Mouse (Mus musculus) hindbrain, embryonic 14.5 days (tissue): ENCODE data around the gene Ephb3. TPM values are rescaled to one million over a fixed set of nuclear protein-coding genes. Genes with fewer than 3 reads are reported as not detected.
A peak's percentile ranks its signal among the peaks of the same experiment; 100 is the strongest.

ENCODE experiments used
- ATAC-seq: fragments of 200-750 bp; cut with Nextera tagmentation; 2 replicates; pipeline ENCODE4 v1.8.0; 2017; ENCODE audit warnings: moderate number of reproducible peaks, mild to moderate bottlenecking, moderate TSS enrichment, moderate library complexity; ENCODE audit not compliant: low FRiP score
- DNase-seq: peaks from one replicate; pipeline ENCODE4 v3.0.0-alpha.2; 2015; ENCODE audit warnings: low spot score
- H3K27ac ChIP-seq: fragments of 300-500 bp; sonication (generic); 2 replicates; pipeline ENCODE4 v1.5.1; 2014; ENCODE audit warnings: mild to moderate bottlenecking, moderate library complexity
- H3K27me3 ChIP-seq: fragments of 300-500 bp; sonication (generic); 2 replicates; pipeline ENCODE4 v1.6.1; 2014; ENCODE audit warnings: mild to moderate bottlenecking, low read length, mixed read lengths; ENCODE audit not compliant: control insufficient read depth, insufficient read depth
- H3K36me3 ChIP-seq: fragments of 300-500 bp; sonication (generic); replicated peaks from 2 replicates; pipeline ENCODE4 v1.6.1; 2014; ENCODE audit not compliant: control insufficient read depth, insufficient read depth
- H3K4me1 ChIP-seq: fragments of 300-500 bp; sonication (generic); replicated peaks from 2 replicates; pipeline ENCODE4 v1.6.1; 2014; ENCODE audit warnings: antibody characterized with exemption, low read length, mixed read lengths; ENCODE audit not compliant: control insufficient read depth, insufficient read depth
- H3K4me2 ChIP-seq: fragments of 300-500 bp; sonication (generic); replicated peaks from 2 replicates; pipeline ENCODE4 v1.6.1; 2014; ENCODE audit warnings: mild to moderate bottlenecking, moderate library complexity
- H3K4me3 ChIP-seq: fragments of 300-500 bp; sonication (generic); replicated peaks from 2 replicates; pipeline ENCODE4 v1.5.1; 2014; ENCODE audit warnings: mild to moderate bottlenecking, low read length
- H3K9ac ChIP-seq: fragments of 300-500 bp; sonication (generic); 2 replicates; pipeline ENCODE4 v1.6.1; 2014
- H3K9me3 ChIP-seq: fragments of 300-500 bp; sonication (generic); 2 replicates; pipeline ENCODE4 v1.6.1; 2016; ENCODE audit warnings: low read length; ENCODE audit not compliant: control insufficient read depth
- WGBS: fragments of 180-500 bp; shearing (Covaris S2); extraction: QIAGEN DNeasy Blood & Tissue Kit; methylation state at CpG from one replicate; pipeline ENCODE4 v1.1.7; 2014; 5-methylcytosine and 5-hydroxymethylcytosine counted together
- polyA plus RNA-seq: library from polyadenylated mRNA; unstranded; fragments of >200 nt; fragmentation: Nextera tagmentation; extraction: Ambion mirVana; gene quantifications from 2 replicates; pipeline ENCODE4 v1.2.1, GENCODE M21; 2014

Ephb3 gene
- polyA plus RNA-seq, 1 experiment from 2014 or later, result 11.9 TPM

DNA sequence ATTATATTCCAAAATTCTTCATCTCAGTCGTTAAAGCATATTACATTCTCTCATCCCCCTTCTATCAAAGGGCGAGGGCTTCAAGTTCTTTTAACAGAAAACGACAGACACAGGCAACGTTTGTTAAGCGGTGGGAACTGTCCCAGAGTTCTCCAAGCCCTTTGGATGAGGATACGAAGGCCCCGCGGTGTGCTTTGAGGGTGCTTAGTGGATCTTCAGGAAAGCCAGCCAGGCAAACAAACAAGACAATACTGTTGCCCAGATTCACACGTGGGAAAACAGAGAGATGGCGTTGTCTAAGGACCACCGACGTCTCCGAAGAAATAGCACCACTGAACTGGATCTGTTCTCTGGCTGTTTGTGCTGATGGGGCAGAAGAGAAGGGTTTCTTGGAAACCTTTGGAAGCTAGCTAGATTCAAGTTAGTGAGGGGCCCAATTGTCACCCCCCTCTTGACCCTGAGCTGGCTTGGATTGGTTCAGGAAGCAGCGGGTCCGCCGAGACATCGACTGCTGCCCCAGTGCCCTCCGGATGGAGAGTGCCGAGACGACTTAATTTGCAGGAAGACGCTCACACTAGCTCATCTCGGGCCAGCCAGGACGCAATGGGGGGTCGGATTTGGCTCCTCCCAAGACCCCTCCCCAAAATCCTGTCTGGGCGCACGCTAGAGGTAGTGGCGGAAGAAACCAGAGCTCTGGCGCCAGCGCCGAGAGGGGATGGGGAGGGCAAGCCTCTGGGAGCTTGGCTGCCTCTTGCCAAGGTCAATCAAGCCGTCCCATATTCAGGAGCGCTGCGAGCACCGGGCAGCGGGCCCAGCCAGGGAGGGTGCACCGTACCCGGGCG, 43.5 kb downstream of the Ephb3 start:
- Histone ChIP-seq H3K4me3 (peak overlapping the region; percentile 21), H3K4me1 (peaks cover 31% of the 10 kb centered on the region), H3K27ac (no peak overlapping the region), H3K9ac (0 out of 2 replicates have a peak overlapping the region, but pooled peaks have one; percentile 12), H3K4me2 (peak overlapping the region; percentile 56), H3K36me3 (no peaks in the 10 kb centered on the region), H3K27me3 (peaks cover 43% of the 10 kb centered on the region), H3K9me3 (no peaks in the 10 kb centered on the region)
- ATAC-seq (peak; percentile 37), DNase-seq (peak; percentile 52)
- 3% methylated on average over 38 of the region's 38 CpGs for WGBS

GRCm38 (mm10) chr16:21248713-21249531, 44.4 kb downstream of the Ephb3 start:
- Histone ChIP-seq H3K4me1 (peaks cover 31% of the 10 kb centered on the region), H3K4me3 (peak overlapping the region; percentile 21), H3K9me3 (no peaks in the 10 kb centered on the region), H3K36me3 (no peaks in the 10 kb centered on the region), H3K4me2 (peak overlapping the region; percentile 56), H3K27me3 (peaks cover 43% of the 10 kb centered on the region), H3K9ac (0 out of 2 replicates have a peak overlapping the region, but pooled peaks have one; percentile 12), H3K27ac (no peak overlapping the region)
- DNase-seq (no peak), ATAC-seq (0 out of 2 replicates have a peak, but pooled peaks have one; percentile 3)
- WGBS, result 3% methylated on average over 39 of the region's 39 CpGs

- 57% methylated on average over 11 of the region's 11 CpGs for WGBS
- DNase-seq (no peak), ATAC-seq (no peak)
- Histone ChIP-seq H3K4me1 (peaks cover 12% of the 10 kb centered on the region), H3K36me3 (no peaks in the 10 kb centered on the region), H3K9me3 (no peaks in the 10 kb centered on the region), H3K4me3 (no peak overlapping the region), H3K9ac (no peak overlapping the region), H3K27ac (no peak overlapping the region), H3K27me3 (peaks cover 24% of the 10 kb centered on the region), H3K4me2 (no peak overlapping the region)
Measured at GRCm38 (mm10) chr16:21252401-21252955, 47.9 kb downstream of the Ephb3 start.

DNA sequence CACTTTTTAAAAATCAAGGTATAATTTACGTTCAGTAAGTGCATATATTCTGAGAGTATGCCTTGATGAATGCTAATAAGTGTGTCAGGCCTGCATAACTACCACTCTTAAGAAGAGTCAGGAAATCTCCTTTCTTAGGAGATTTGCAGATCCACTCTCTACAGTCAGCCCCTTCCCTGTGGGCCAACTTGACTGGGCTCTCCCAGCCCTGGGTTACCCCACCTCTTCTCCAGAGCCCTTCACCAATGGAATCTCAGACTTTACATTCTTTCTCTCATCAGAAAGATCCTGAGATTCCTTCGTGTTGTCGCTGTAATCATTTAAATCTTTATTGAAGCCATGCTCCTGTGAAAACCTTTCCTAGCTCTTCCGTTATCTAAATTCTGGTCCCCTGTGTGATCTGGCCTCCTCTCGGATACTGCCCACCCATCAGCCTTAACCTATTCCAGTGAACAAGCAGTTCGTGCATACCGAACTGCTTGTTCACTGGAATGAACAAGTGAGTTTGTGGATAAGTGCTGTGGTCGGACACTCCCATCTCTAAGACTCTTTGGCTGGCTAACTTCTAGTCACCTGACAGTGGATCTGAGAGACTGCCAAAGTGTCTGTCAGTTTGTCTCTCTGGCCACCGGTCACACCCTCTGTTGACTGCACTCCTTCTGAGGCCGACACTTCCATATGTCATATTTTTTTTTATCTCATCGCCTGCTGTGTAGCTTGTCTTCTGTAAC, 51.2 kb downstream of the Ephb3 start:
- DNase-seq (no peak), ATAC-seq (no peak)
- no peaks in the 10 kb centered on the region for H3K36me3 ChIP-seq
- H3K4me3 ChIP-seq, result no peak overlapping the region
- WGBS, result 85% methylated on average over 11 of the region's 11 CpGs
- no peak overlapping the region for H3K4me2 ChIP-seq
- no peaks in the 10 kb centered on the region for H3K9me3 ChIP-seq
- H3K27ac ChIP-seq, result no peak overlapping the region
- no peaks in the 10 kb centered on the region for H3K27me3 ChIP-seq
- H3K9ac ChIP-seq, result no peak overlapping the region
- no peaks in the 10 kb centered on the region for H3K4me1 ChIP-seq

DNA sequence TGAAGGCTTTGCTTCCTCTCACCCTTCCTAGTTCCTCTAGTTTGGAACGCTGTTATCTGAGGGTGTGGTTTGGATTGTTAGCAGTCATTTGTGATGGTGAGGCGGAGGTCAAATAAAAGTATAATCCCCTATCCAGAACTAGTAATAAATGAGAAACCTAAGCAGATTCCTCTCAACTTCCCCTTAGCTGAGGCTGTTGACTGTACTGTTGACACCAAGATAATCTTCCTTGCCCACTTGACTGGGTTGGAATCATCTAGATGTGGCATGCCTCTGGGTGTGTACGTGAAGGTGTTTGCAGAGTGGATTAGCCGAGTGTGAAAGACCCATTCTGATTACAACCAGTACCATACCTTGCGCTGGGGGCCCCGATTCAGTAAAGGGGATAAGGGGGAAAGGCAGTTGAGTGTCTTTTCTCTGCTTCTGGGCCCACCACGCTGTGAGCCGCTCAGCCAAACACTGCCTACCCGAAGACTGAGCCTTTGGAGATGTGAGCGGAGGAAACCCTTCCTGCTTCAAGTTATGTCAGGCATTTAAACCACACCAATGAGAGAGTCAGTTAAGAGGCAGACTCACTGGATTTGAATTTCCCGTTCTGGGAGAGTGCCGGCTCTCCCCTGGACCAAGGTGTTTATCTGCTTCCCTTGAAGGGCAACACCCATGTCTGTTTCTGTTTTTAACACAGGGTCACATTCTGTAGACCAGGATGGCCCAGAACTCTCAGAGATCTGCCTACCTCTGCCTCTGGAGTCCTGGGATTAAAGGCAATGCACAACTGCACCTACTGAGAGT, 52.2 kb downstream of the Ephb3 start:
- no peaks in the 10 kb centered on the region for H3K9me3 ChIP-seq
- H3K4me2 ChIP-seq, result no peak overlapping the region
- no peaks in the 10 kb centered on the region for H3K36me3 ChIP-seq
- 91% methylated on average over 12 of the region's 12 CpGs for WGBS
- H3K9ac ChIP-seq, result no peak overlapping the region
- no peak overlapping the region for H3K4me3 ChIP-seq
- DNase-seq (no peak), ATAC-seq (no peak)
- H3K27ac ChIP-seq, result no peak overlapping the region
- no peaks in the 10 kb centered on the region for H3K4me1 ChIP-seq
- H3K27me3 ChIP-seq, result no peaks in the 10 kb centered on the region

DNA sequence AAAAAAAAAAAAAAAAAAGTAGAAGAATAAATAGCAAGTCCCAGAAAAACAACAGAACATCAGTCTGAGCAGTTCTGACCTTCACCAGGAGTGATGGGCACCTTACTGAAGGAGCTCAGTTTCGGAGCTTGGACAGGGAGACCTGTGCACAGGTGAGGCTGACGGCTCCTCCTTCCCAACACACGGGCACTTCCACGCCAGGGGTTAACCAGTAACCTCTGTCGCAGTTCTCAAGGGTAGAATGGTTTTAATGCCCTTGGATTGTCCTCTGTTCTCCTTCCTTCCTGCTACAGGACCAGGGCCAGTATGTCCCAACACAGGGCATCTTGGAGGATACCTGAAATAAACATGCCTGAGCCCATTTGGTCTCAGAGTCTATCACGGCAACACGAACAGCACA, 60.9 kb downstream of the Ephb3 start:
- H3K27me3 ChIP-seq, result no peaks in the 10 kb centered on the region
- no peak for ATAC-seq
- no peak overlapping the region for H3K27ac ChIP-seq
- H3K36me3 ChIP-seq, result no peaks in the 10 kb centered on the region
- H3K4me2 ChIP-seq, result no peak overlapping the region
- no peaks in the 10 kb centered on the region for H3K4me1 ChIP-seq
- no peak for DNase-seq
- no peaks in the 10 kb centered on the region for H3K9me3 ChIP-seq
- WGBS, result 84% methylated on average over 7 of the region's 7 CpGs
- no peak overlapping the region for H3K9ac ChIP-seq
- H3K4me3 ChIP-seq, result no peak overlapping the region

GRCm38 (mm10) chr16:21269775-21270174, 65.2 kb downstream of the Ephb3 start:
- 56% methylated on average over 8 of the region's 8 CpGs for WGBS
- H3K27me3 ChIP-seq, result no peaks in the 10 kb centered on the region
- H3K4me2 ChIP-seq, result no peak overlapping the region
- no peak for DNase-seq
- no peak overlapping the region for H3K27ac ChIP-seq
- no peaks in the 10 kb centered on the region for H3K36me3 ChIP-seq
- no peak for ATAC-seq
- H3K4me3 ChIP-seq, result no peak overlapping the region
- no peaks in the 10 kb centered on the region for H3K9me3 ChIP-seq
- H3K9ac ChIP-seq, result no peak overlapping the region
- H3K4me1 ChIP-seq, result peaks cover 6% of the 10 kb centered on the region; the same call in 1 of the 2 replicates

GRCm38 (mm10) chr16:21271773-21272247, 67.3 kb downstream of the Ephb3 start:
- no peak overlapping the region for H3K4me2 ChIP-seq
- no peaks in the 10 kb centered on the region for H3K36me3 ChIP-seq
- 48% methylated on average over 6 of the region's 6 CpGs for WGBS
- H3K9ac ChIP-seq, result no peak overlapping the region
- ATAC-seq (no peak), DNase-seq (no peak)
- H3K4me3 ChIP-seq, result no peak overlapping the region
- H3K9me3 ChIP-seq, result peaks cover 5% of the 10 kb centered on the region; the same call in 1 of the 2 replicates
- H3K27me3 ChIP-seq, result no peaks in the 10 kb centered on the region
- H3K27ac ChIP-seq, result no peak overlapping the region
- H3K4me1 ChIP-seq, result peaks cover 6% of the 10 kb centered on the region; the same call in 1 of the 2 replicates
